Mouse (Mus musculus): ENCODE results near the gene Gm21985. TPM values are rescaled to one million over a fixed set of nuclear protein-coding genes. Genes with fewer than 3 reads are reported as not detected.

The Gm21985 gene
- total and polyA plus RNA-seq, 2 experiments from 2014 or later, result not detected

DNA sequence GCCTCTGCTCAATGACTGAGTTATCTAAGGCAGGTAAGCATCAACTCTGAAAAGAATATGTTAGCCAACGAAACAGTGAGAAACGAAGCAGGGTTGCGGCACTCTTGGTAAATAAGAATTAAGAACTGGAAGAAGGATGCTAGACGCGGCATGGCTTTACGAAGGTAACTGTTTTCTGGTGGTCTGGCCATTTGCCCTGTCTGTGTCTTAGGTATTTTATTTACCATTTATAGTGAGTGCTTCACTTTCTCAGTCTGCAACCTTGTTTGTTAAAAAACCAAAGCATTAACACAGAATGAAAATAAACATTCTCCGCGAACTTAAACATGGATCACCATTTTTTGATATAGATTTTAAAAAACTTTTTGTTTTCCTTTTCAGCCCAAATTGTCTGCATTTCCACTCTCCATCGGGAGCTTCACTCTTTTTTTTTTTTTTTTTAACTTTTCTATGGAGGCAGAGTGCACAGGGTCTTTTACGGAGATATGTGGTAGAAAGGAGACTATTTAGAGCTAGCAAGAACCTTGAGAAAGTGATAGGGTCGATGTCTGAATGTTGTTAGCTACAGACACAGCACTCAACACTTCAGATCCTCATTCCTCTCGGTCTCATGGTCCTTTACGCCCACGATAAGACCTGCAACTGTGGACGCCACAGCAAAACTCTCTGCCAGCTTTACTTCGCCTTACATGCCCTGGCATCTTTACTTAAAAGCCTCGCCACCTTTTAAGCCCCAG is 188.2 kb downstream of the Gm21985 start:
- peak overlapping the region; percentile 69 for H3K4me2 ChIP-seq (ENCODE audit: low read depth, low read length)
- no peak; the same call in 1 of the 2 replicates for ATAC-seq
- peak overlapping the region; percentile 89 for H3K27ac ChIP-seq
- peaks cover 9% of the 10 kb centered on the region; the same call in 1 of the 2 replicates for H3K4me1 ChIP-seq (ENCODE audit: insufficient read depth, low read length)
- WGBS, result 31% methylated on average over 17 of the region's 17 CpGs
- H3K4me3 ChIP-seq (ENCODE audit: low read length), result peak overlapping the region; percentile 96
- TF ChIP-seq CTCF (IDR thresholded peaks at IDR 0.05; ENCODE audit: low read depth), result no peak
- DNase-seq (ENCODE audit: low spot score), result no peak
- H3K9ac ChIP-seq (replicated peaks; ENCODE audit: low read length), result peak overlapping the region; percentile 92
- H3K36me3 ChIP-seq (ENCODE audit: insufficient read depth, low read length), result no peaks in the 10 kb centered on the region
- H3K27me3 ChIP-seq (ENCODE audit: insufficient read depth, low read length), result no peaks in the 10 kb centered on the region
- H3K9me3 ChIP-seq (ENCODE audit: low read length), result no peaks in the 10 kb centered on the region

DNA sequence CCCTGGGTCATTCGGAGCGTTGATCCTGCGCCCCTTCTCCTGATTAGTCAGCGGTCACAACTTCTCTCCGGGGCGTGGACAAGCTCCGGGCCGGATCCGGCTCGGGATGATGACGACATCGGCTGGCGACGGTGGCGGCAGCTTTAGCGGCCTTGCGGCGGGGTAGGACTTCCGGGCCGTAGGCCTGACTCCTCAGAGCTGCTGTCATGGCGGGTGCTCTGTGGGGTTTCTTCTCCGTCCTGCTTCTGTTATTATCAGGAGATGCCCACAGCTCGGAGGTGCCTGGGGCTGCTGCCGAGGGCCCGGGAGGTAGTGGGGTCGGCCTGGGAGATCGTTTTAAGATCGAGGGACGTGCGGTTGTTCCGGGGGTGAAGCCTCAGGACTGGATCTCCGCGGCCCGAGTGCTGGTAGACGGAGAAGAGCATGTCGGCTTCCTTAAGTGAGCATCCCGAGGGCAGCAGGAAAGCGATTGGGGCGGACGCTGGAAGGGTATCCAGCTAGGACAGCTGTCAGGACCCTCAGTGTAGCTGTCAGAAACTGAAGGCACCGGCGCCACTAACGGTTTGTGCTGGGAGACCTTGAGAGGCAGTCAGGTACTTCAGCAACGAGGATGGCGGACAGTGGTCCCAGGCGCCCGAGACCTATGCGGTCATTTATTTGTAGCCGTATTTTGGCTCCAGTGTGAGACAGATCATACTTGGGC is 188.9 kb downstream of the Gm21985 start, which contains the start of gene Emc7:
Gene Emc7, plus strand, starts transcription at position 136 of the 703 bp plus-strand sequence.
- under 1% methylated on average over 49 of the region's 49 CpGs for WGBS

More for the DNA sequence above, 188.9 kb downstream of the Gm21985 start, which contains the start of gene Emc7:
- H3K9me3 ChIP-seq (ENCODE audit: low read length), result no peaks in the 10 kb centered on the region
- peak within 1 kb of the TSS; percentile 96 for H3K4me3 ChIP-seq (ENCODE audit: low read length)
- no peaks in the 10 kb centered on the region for H3K27me3 ChIP-seq (ENCODE audit: insufficient read depth, low read length)
- H3K4me2 ChIP-seq (ENCODE audit: low read depth, low read length), result peak within 1 kb of the TSS; percentile 69
- no peaks in the 10 kb centered on the region for H3K36me3 ChIP-seq (ENCODE audit: insufficient read depth, low read length)
- DNase-seq (ENCODE audit: low spot score), result peak; percentile 98
- peak within 1 kb of the TSS; percentile 92 for H3K9ac ChIP-seq (replicated peaks; ENCODE audit: low read length)
- H3K27ac ChIP-seq, result peak within 1 kb of the TSS; percentile 89
- H3K4me1 ChIP-seq (ENCODE audit: insufficient read depth, low read length), result peaks cover 9% of the 10 kb centered on the region; the same call in 1 of the 2 replicates
- no peak for TF ChIP-seq CTCF (IDR thresholded peaks at IDR 0.05; ENCODE audit: low read depth)
- peak; percentile 98 for ATAC-seq

Other genes starting within 250 kb of the Gm21985 start
- not detected in 2 replicates for gene Olfr1311, start 241.9 kb upstream of the Gm21985 start, total RNA-seq (2014; rRNA removed)
- gene Olfr1311, start 241.9 kb upstream of the Gm21985 start, polyA plus RNA-seq (2015; fragmentation: Nextera tagmentation; extraction: Ambion mirVana), result not detected in 2 replicates
- not detected in 2 replicates for gene Olfr1312, start 216.1 kb upstream of the Gm21985 start, total RNA-seq (2014; rRNA removed)
- gene Olfr1312, start 216.1 kb upstream of the Gm21985 start, polyA plus RNA-seq (2015; fragmentation: Nextera tagmentation; extraction: Ambion mirVana), result not detected in 2 replicates
- gene Olfr1313, start 188.5 kb upstream of the Gm21985 start, total RNA-seq (2014; rRNA removed), result not detected in 2 replicates
- not detected in 2 replicates for gene Olfr1313, start 188.5 kb upstream of the Gm21985 start, polyA plus RNA-seq (2015; fragmentation: Nextera tagmentation; extraction: Ambion mirVana)
- not detected in 2 replicates for gene Olfr1314, start 169.5 kb upstream of the Gm21985 start, total RNA-seq (2014; rRNA removed)
- gene Olfr1314, start 169.5 kb upstream of the Gm21985 start, polyA plus RNA-seq (2015; fragmentation: Nextera tagmentation; extraction: Ambion mirVana), result not detected in 2 replicates
- 0.21 TPM in 1 of 2 replicates, not detected in the other for gene Olfr1315-ps1, start 150.9 kb upstream of the Gm21985 start, total RNA-seq (2014; rRNA removed)
- not detected in 2 replicates for gene Olfr1315-ps1, start 150.9 kb upstream of the Gm21985 start, polyA plus RNA-seq (2015; fragmentation: Nextera tagmentation; extraction: Ambion mirVana)
- gene Olfr1316, start 131.3 kb upstream of the Gm21985 start, total RNA-seq (2014; rRNA removed), result not detected in 2 replicates
- not detected in 2 replicates for gene Olfr1316, start 131.3 kb upstream of the Gm21985 start, polyA plus RNA-seq (2015; fragmentation: Nextera tagmentation; extraction: Ambion mirVana)
- gene Olfr1317, start 126.0 kb upstream of the Gm21985 start, total RNA-seq (2014; rRNA removed), result not detected in 2 replicates
- gene Olfr1317, start 126.0 kb upstream of the Gm21985 start, polyA plus RNA-seq (2015; fragmentation: Nextera tagmentation; extraction: Ambion mirVana), result not detected in 2 replicates
- not detected in 2 replicates for gene Olfr1318, start 112.1 kb upstream of the Gm21985 start, total RNA-seq (2014; rRNA removed)
- 0.14 TPM in 2 replicates for gene Olfr1318, start 112.1 kb upstream of the Gm21985 start, polyA plus RNA-seq (2015; fragmentation: Nextera tagmentation; extraction: Ambion mirVana)
- gene Lpcat4, start 26.8 kb upstream of the Gm21985 start, total RNA-seq (2014; rRNA removed), result 21.3 and 44.7 TPM in 2 replicates
- gene Lpcat4, start 26.8 kb upstream of the Gm21985 start, polyA plus RNA-seq (2015; fragmentation: Nextera tagmentation; extraction: Ambion mirVana), result 20.8 and 22.8 TPM in 2 replicates
- gene Nutm1, start 7.0 kb upstream of the Gm21985 start, total RNA-seq (2014; rRNA removed), result 0.05 TPM in 1 of 2 replicates, not detected in the other
- 0.06 and 0.11 TPM in 2 replicates for gene Nutm1, start 7.0 kb upstream of the Gm21985 start, polyA plus RNA-seq (2015; fragmentation: Nextera tagmentation; extraction: Ambion mirVana)
- gene Nop10, start 4.4 kb upstream of the Gm21985 start, total RNA-seq (2014; rRNA removed), result 61.0 and 115 TPM in 2 replicates
- 177 and 183 TPM in 2 replicates for gene Nop10, start 4.4 kb upstream of the Gm21985 start, polyA plus RNA-seq (2015; fragmentation: Nextera tagmentation; extraction: Ambion mirVana)
- 55.5 and 68.2 TPM in 2 replicates for gene Slc12a6, start 489 bp upstream of the Gm21985 start, total RNA-seq (2014; rRNA removed)
- 12.6 and 13.6 TPM in 2 replicates for gene Slc12a6, start 489 bp upstream of the Gm21985 start, polyA plus RNA-seq (2015; fragmentation: Nextera tagmentation; extraction: Ambion mirVana)
- 123 and 151 TPM in 2 replicates for gene Emc4, start 101.7 kb downstream of the Gm21985 start, total RNA-seq (2014; rRNA removed)
- 239 and 246 TPM in 2 replicates for gene Emc4, start 101.7 kb downstream of the Gm21985 start, polyA plus RNA-seq (2015; fragmentation: Nextera tagmentation; extraction: Ambion mirVana)
- gene Katnbl1, start 112.9 kb downstream of the Gm21985 start, total RNA-seq (2014; rRNA removed), result 11.4 and 16.2 TPM in 2 replicates
- 21.4 and 23.3 TPM in 2 replicates for gene Katnbl1, start 112.9 kb downstream of the Gm21985 start, polyA plus RNA-seq (2015; fragmentation: Nextera tagmentation; extraction: Ambion mirVana)
- gene Emc7, start 188.7 kb downstream of the Gm21985 start, total RNA-seq (2014; rRNA removed), result 15.3 and 15.9 TPM in 2 replicates
- 36.3 and 37.8 TPM in 2 replicates for gene Emc7, start 188.7 kb downstream of the Gm21985 start, polyA plus RNA-seq (2015; fragmentation: Nextera tagmentation; extraction: Ambion mirVana)
- 2.8 and 3.5 TPM in 2 replicates for gene Chrm5, start 214.5 kb downstream of the Gm21985 start, total RNA-seq (2014; rRNA removed)
- 1.3 and 1.5 TPM in 2 replicates for gene Chrm5, start 214.5 kb downstream of the Gm21985 start, polyA plus RNA-seq (2015; fragmentation: Nextera tagmentation; extraction: Ambion mirVana)
- 6.8 and 10.9 TPM in 2 replicates for gene Aven, start 226.7 kb downstream of the Gm21985 start, total RNA-seq (2014; rRNA removed)
- 3.0 and 3.3 TPM in 2 replicates for gene Aven, start 226.7 kb downstream of the Gm21985 start, polyA plus RNA-seq (2015; fragmentation: Nextera tagmentation; extraction: Ambion mirVana)